Mouse (Mus musculus) neural tube, embryonic 12.5 days (tissue): ENCODE measurements around the gene Alkbh1. TPM values are rescaled to one million over a fixed set of nuclear protein-coding genes. Genes with fewer than 3 reads are reported as not detected.
"Not testable (repeated sequence)": the region's sequence is repeated elsewhere in the genome, so short reads cannot be mapped to it uniquely, and the experiment has no call there.

Experiments used
- ATAC-seq: fragments of 200-750 bp; cut with Nextera tagmentation; 2 replicates; pipeline ENCODE4 v1.8.0; 2017; ENCODE audit warnings: low read depth, mild to moderate bottlenecking, moderate TSS enrichment, moderate library complexity; ENCODE audit not compliant: low FRiP score
- H3K27ac ChIP-seq: fragments of 300-500 bp; sonication (generic); 2 replicates; pipeline ENCODE4 v1.5.1; 2016
- H3K27me3 ChIP-seq: fragments of 300-500 bp; sonication (generic); replicated peaks from 2 replicates; pipeline ENCODE4 v1.6.1; 2016; ENCODE audit warnings: mild to moderate bottlenecking
- H3K36me3 ChIP-seq: fragments of 300-500 bp; sonication (generic); 2 replicates; pipeline ENCODE4 v1.6.1; 2016; ENCODE audit warnings: mild to moderate bottlenecking
- H3K4me1 ChIP-seq: fragments of 300-500 bp; sonication (generic); 2 replicates; pipeline ENCODE4 v1.6.1; 2016
- H3K4me2 ChIP-seq: fragments of 300-500 bp; sonication (generic); replicated peaks from 2 replicates; pipeline ENCODE4 v1.6.1; 2016; ENCODE audit warnings: mild to moderate bottlenecking
- H3K4me3 ChIP-seq: fragments of 300-500 bp; sonication (generic); 2 replicates; pipeline ENCODE4 v1.5.1; 2016
- H3K9ac ChIP-seq: fragments of 300-500 bp; sonication (generic); 2 replicates; pipeline ENCODE4 v1.6.1; 2016; ENCODE audit warnings: mild to moderate bottlenecking
- H3K9me3 ChIP-seq: fragments of 300-500 bp; sonication (generic); 2 replicates; pipeline ENCODE4 v1.6.1; 2016; ENCODE audit warnings: mild to moderate bottlenecking
- WGBS: fragments of 180-500 bp; shearing (Covaris S2); methylation state at CpG from one replicate; pipeline ENCODE4 v1.1.7; 2016; 5-methylcytosine and 5-hydroxymethylcytosine counted together
- polyA plus RNA-seq: library from polyadenylated mRNA; unstranded; fragments of >200 nt; fragmentation: Nextera tagmentation; extraction: Ambion mirVana; gene quantifications from 2 replicates; pipeline ENCODE4 v1.2.1, GENCODE M21; 2016

The Alkbh1 gene
- 53.2 and 60.3 TPM in 2 replicates for polyA plus RNA-seq

- H3K27ac ChIP-seq, result peak within 1 kb of the TSS; percentile 74
These were observed at the start of gene Alkbh1, which contains the start of gene Slirp for GRCm38 (mm10) chr12:87443700-87444122. Gene Alkbh1 (minus strand): TSS chr12:87444017. Gene Slirp (plus strand): TSS chr12:87443896.

DNA sequence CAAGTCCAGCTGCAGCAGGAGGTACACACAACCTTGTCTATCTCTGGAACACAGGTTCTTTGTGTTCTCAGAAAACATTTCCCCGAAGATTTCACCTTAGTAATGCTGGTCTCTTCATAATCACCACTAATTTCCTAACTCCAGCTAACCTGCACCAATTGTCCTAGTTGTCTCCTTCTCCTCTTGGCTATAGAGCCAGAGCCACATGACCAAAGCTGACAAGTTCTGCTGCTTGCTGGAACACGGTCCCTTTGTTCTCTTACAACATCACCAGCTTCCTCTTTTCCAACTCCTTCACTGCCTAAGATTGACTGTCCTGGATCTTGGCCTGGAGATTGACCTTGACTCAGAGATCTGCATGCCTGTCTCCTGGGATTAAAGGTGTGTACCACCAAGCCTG is 44.9 kb upstream of the Alkbh1 start:
- WGBS, result 67% methylated on average over 2 of the region's 2 CpGs
- not testable (repeated sequence) for H3K9me3 ChIP-seq, ATAC-seq

More at GRCm38 (mm10) chr12:87443700-87444122, at the start of gene Alkbh1, which contains the start of gene Slirp:
- Histone ChIP-seq H3K27me3 (no peaks in the 10 kb centered on the region), H3K9ac (peak within 1 kb of the TSS; percentile 91), H3K4me1 (peaks cover 17% of the 10 kb centered on the region), H3K36me3 (peaks cover 40% of the 10 kb centered on the region), H3K4me3 (peak within 1 kb of the TSS; percentile 98), H3K4me2 (peak within 1 kb of the TSS; percentile 67), H3K9me3 (no peaks in the 10 kb centered on the region)
- peak; percentile 96 for ATAC-seq
- under 1% methylated on average over 28 of the region's 28 CpGs for WGBS

DNA sequence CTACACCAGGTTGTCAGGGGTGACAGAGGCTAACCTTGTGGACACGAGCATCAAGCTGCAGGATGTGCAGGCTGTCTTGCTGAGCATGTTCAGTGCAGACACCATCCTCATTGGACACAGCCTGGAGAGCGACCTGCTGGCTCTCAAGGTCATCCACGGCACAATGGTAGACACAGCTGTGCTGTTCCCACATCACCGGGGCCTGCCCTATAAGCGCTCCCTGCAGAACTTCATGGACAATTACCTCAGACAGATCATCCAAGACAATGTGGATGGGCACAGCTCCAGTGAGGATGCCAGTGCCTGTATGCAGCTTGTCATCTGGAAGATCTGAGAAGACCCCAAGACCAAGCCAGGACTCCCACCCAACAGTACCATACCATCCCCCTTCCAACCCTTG is 38.7 kb upstream of the Alkbh1 start:
- not testable (repeated sequence) for H3K4me2 ChIP-seq, H3K9me3 ChIP-seq, ATAC-seq, H3K27ac ChIP-seq, H3K4me1 ChIP-seq, H3K36me3 ChIP-seq, H3K4me3 ChIP-seq, H3K9ac ChIP-seq, H3K27me3 ChIP-seq
- WGBS, result 85% methylated on average over 5 of the region's 5 CpGs

More for the DNA sequence above, 44.9 kb upstream of the Alkbh1 start:
- not testable (repeated sequence) for H3K4me1 ChIP-seq, H3K4me2 ChIP-seq, H3K27me3 ChIP-seq, H3K9ac ChIP-seq, H3K36me3 ChIP-seq, H3K4me3 ChIP-seq, H3K27ac ChIP-seq

GRCm38 (mm10) chr12:87474756-87475155 is 30.9 kb upstream of the Alkbh1 start:
- H3K9ac ChIP-seq, result no peak overlapping the region
- no peak for ATAC-seq
- H3K4me2 ChIP-seq, result no peak overlapping the region
- H3K4me1 ChIP-seq, result peaks cover 10% of the 10 kb centered on the region
- WGBS, result 80% methylated on average over 3 of the region's 3 CpGs
- no peaks in the 10 kb centered on the region for H3K36me3 ChIP-seq
- no peaks in the 10 kb centered on the region for H3K9me3 ChIP-seq
- no peak overlapping the region for H3K27ac ChIP-seq
- no peak overlapping the region for H3K4me3 ChIP-seq
- H3K27me3 ChIP-seq, result no peaks in the 10 kb centered on the region

DNA sequence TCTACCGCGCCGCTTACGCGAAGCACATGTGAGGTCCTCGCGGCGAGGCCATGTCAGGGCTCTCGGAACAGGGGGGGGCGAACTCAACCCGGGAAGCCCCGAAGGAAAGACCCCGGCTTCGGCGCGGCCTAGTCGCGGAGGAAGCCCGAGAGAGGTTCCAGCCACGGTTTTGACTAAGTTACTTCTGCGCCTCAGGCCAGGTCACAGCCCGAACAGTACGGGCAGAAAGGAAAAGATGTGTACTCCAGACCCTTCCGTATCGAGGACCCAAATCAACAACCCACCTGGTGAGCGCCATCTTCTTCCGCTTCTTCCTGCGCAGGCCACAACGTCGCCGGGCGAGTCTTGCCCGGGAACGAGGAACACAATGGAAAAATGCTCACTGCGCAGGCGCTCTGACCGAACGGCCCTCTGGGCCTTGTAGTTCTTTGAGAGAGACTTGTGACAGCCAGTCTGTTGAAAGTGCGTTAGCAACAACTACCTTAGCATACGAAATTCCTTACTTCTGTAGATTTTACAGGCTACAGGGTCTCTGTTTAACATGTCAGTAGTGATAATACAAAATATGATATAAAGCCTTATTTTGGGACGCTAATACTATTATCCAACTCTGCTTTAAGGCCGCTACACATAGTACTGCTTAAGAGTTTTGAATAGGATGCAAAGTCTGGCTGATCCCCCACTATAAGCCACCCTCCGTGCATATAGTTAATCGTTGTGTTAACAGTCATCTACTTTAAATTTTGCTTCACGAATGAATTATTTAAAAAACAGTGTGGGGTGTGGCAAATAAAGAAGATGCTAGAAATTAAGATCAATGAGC is 28.4 kb upstream of the Alkbh1 start, which contains the start of gene Snw1:
Snw1 (minus strand) TSS at position 311 of the 823 bp plus-strand sequence.
- 3% methylated on average over 45 of the region's 45 CpGs for WGBS
- Histone ChIP-seq H3K9ac (peak within 1 kb of the TSS; percentile 84), H3K9me3 (no peaks in the 10 kb centered on the region), H3K4me2 (peak within 1 kb of the TSS; percentile 64), H3K4me1 (peaks cover 10% of the 10 kb centered on the region), H3K27me3 (no peaks in the 10 kb centered on the region), H3K4me3 (peak within 1 kb of the TSS; percentile 66), H3K27ac (peak within 1 kb of the TSS; percentile 64), H3K36me3 (peaks cover 11% of the 10 kb centered on the region)
- ATAC-seq, result peak; percentile 95

- Histone ChIP-seq H3K9me3 (no peaks in the 10 kb centered on the region), H3K4me3 (peak overlapping the region; percentile 66), H3K4me1 (peaks cover 10% of the 10 kb centered on the region), H3K27me3 (no peaks in the 10 kb centered on the region), H3K36me3 (peaks cover 18% of the 10 kb centered on the region), H3K4me2 (peak overlapping the region; percentile 64), H3K9ac (peak overlapping the region; percentile 84), H3K27ac (peak overlapping the region; percentile 64; the same call in 1 of the 2 replicates)
- no peak for ATAC-seq
- WGBS, result under 1% methylated on average over 19 of the region's 19 CpGs
These were observed 27.7 kb upstream of the Alkbh1 start for GRCm38 (mm10) chr12:87471421-87471963.

DNA sequence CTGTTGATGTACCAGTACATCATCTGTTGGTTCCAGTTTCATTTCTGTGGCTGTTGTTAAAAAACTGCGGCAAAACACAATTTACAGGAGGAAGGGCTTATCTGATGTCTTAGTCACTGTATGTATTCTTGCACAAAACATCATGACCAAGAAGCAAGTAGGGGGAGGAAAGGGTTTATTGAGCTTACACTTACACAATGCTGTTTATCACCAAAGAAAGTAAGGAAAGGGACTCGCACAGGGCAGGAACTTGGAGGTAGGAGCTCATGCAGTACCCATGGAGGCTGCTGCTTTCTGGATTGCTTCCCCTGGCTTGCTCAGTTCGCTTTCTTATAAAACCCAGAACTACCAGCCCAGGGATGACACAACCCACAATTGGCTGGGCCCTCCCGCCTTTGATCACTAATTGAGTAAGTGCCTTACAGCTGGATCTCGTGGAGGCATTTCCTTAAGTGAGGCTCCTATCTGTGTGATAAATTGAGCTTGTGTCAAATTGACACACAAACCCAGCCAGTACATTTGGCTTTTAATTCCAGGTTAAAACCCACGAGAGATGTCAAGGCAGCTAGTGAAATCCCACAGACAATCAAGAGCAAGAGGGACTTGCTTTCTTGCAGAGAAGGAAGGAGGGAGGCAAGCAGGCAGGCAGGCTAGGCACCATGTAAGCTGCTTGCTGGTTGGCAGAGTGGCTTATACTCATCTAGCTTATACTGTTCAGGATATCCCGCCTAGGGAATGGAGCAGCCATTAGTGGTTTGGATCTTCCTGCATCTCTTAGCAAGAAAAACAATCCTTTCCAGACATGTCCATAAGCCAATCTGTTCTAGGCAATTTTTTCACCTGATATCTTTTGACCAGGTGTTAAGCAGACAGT is 26.7 kb upstream of the Alkbh1 start:
- Histone ChIP-seq H3K9me3 (no peaks in the 10 kb centered on the region), H3K27ac (no peak overlapping the region), H3K4me2 (peak overlapping the region; percentile 64), H3K9ac (0 out of 2 replicates have a peak overlapping the region, but pooled peaks have one; percentile 13), H3K36me3 (peaks cover 19% of the 10 kb centered on the region), H3K4me3 (0 out of 2 replicates have a peak overlapping the region, but pooled peaks have one; percentile 66), H3K4me1 (peaks cover 10% of the 10 kb centered on the region), H3K27me3 (no peaks in the 10 kb centered on the region)
- whole genome bisulfite sequencing, result 61% methylated on average over 7 of the region's 7 CpGs
- ATAC-seq, result no peak

DNA sequence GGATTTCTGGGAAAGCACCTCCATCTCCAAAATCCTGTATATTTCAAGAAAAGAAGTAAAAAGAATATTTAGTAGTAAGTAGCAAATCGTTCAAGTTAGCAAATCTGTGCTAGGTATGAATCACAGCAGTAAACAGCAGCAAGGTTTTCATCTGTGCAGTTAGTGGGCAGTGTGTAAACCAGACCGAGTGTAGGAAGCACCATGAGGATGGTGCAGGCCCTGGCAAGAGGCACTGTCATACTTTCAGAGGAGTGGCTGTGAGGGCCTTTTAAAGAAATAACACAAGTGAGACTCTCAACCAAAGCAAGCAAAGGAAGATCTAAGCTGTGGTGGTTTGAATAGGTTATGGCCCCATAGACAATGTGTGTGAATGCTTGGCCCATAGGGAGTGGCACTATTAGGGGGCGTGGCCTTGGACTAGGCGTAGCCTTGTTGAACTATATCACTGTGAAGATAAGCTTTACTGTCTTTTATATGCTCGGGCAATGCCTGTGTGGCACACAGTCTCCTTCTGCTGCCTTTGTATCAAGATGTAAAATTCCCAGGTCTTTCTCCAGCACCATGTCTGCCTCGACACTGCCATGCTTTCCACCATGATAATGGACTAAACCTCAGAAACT is 21.0 kb upstream of the Alkbh1 start:
- Histone ChIP-seq H3K4me1 (no peaks in the 10 kb centered on the region), H3K4me3 (no peak overlapping the region), H3K4me2 (no peak overlapping the region), H3K27ac (no peak overlapping the region), H3K27me3 (no peaks in the 10 kb centered on the region), H3K9ac (no peak overlapping the region), H3K36me3 (peaks cover 68% of the 10 kb centered on the region), H3K9me3 (no peaks in the 10 kb centered on the region)
- no peak for ATAC-seq
- 82% methylated on average over 6 of the region's 6 CpGs for WGBS

DNA sequence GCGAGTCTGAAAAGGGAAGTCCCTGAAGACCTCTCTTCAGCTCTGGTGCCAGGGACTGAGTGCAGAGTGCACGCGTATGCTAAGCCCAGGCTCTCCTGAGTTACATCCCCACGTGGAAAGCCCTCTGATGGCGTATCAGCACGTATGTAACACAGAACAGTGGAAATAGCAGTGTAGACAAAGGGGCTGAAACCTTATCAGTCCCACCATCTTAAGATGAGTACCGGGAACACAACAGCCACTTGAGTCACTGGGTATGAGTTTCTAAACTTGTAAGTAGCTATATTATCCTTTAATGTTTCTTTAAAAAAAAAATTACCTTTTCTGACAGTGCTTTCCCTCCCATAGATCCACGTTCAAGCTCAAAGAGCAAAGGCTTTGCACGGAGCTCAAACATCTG is 5.6 kb upstream of the Alkbh1 start:
- ATAC-seq, result no peak
- H3K9ac ChIP-seq, result no peak overlapping the region
- H3K4me3 ChIP-seq, result no peak overlapping the region
- no peak overlapping the region for H3K4me2 ChIP-seq
- 94% methylated on average over 9 of the region's 9 CpGs for WGBS
- H3K4me1 ChIP-seq, result peaks cover 5% of the 10 kb centered on the region; the same call in 1 of the 2 replicates
- no peak overlapping the region for H3K27ac ChIP-seq
- peaks cover 75% of the 10 kb centered on the region for H3K36me3 ChIP-seq
- no peaks in the 10 kb centered on the region for H3K9me3 ChIP-seq
- H3K27me3 ChIP-seq, result no peaks in the 10 kb centered on the region

GRCm38 (mm10) chr12:87444211-87444610 is 394 bp upstream of the Alkbh1 start:
- Histone ChIP-seq H3K4me1 (peaks cover 17% of the 10 kb centered on the region), H3K27ac (no peak overlapping the region), H3K4me3 (peak overlapping the region; percentile 98), H3K4me2 (peak overlapping the region; percentile 67), H3K9me3 (no peaks in the 10 kb centered on the region), H3K27me3 (no peaks in the 10 kb centered on the region), H3K9ac (peak overlapping the region; percentile 91), H3K36me3 (peaks cover 40% of the 10 kb centered on the region)
- peak; percentile 49 for ATAC-seq
- 6% methylated on average over 16 of the region's 16 CpGs for WGBS

GRCm38 (mm10) chr12:87443115-87443699 is 610 bp downstream of the Alkbh1 start:
- under 1% methylated on average over 33 of the region's 33 CpGs for WGBS
- peak overlapping the region; percentile 91 for H3K9ac ChIP-seq
- peaks cover 17% of the 10 kb centered on the region for H3K4me1 ChIP-seq
- peak overlapping the region; percentile 74 for H3K27ac ChIP-seq
- ATAC-seq, result peak; percentile 84
- peak overlapping the region; percentile 98 for H3K4me3 ChIP-seq
- H3K9me3 ChIP-seq, result no peaks in the 10 kb centered on the region
- peaks cover 38% of the 10 kb centered on the region for H3K36me3 ChIP-seq
- H3K4me2 ChIP-seq, result peak overlapping the region; percentile 67
- no peaks in the 10 kb centered on the region for H3K27me3 ChIP-seq
